Mouse (Mus musculus) hindbrain, embryonic 13.5 days (tissue): ENCODE measurements around the gene Il17re. TPM values are rescaled to one million over a fixed set of nuclear protein-coding genes. Genes with fewer than 3 reads are reported as not detected.

Experiments
- microRNA-seq: library from miRNA; unstranded; fragments of <30 nt; microRNA quantifications from one replicate; pipeline ENCODE4, GENCODE M21; 2016
- polyA plus RNA-seq: library from polyadenylated mRNA; unstranded; fragments of >200 nt; fragmentation: Nextera tagmentation; extraction: Ambion mirVana; gene quantifications from 2 replicates; pipeline ENCODE4 v1.2.1, GENCODE M21; 2015

Il17re gene
- polyA plus RNA-seq, 1 experiment from 2014 or later: 0.17 TPM

Small RNA genes lying within 50 kb of the gene (microRNA-seq; reads per million reads assigned to microRNA genes)
- not detected for gene Gm24387

Other genes starting within 250 kb of the Il17re start
- gene Mtmr14, start 220.6 kb upstream of the Il17re start, polyA plus RNA-seq: 34.7 and 35.5 TPM in 2 replicates
- 1.2 and 1.9 TPM in 2 replicates for gene Cpne9, start 176.2 kb upstream of the Il17re start, polyA plus RNA-seq
- 17.1 and 17.3 TPM in 2 replicates for gene Brpf1, start 151.3 kb upstream of the Il17re start, polyA plus RNA-seq
- 8.7 and 9.6 TPM in 2 replicates for gene Ogg1, start 131.5 kb upstream of the Il17re start, polyA plus RNA-seq
- 79.6 and 86.3 TPM in 2 replicates for gene Camk1, start 114.5 kb upstream of the Il17re start, polyA plus RNA-seq
- gene Tada3, start 80.6 kb upstream of the Il17re start, polyA plus RNA-seq: 70.0 and 70.6 TPM in 2 replicates
- 416 and 430 TPM in 2 replicates for gene Arpc4, start 80.4 kb upstream of the Il17re start, polyA plus RNA-seq
- gene Ttll3, start 69.2 kb upstream of the Il17re start, polyA plus RNA-seq: 11.8 TPM in 2 replicates
- gene Rpusd3, start 39.1 kb upstream of the Il17re start, polyA plus RNA-seq: 17.5 and 19.5 TPM in 2 replicates
- gene Cidec, start 22.7 kb upstream of the Il17re start, polyA plus RNA-seq: not detected in 2 replicates
- 92.9 and 96.9 TPM in 2 replicates for gene Jagn1, start 15.9 kb upstream of the Il17re start, polyA plus RNA-seq
- gene Il17rc, start 12.9 kb downstream of the Il17re start, polyA plus RNA-seq: 2.0 and 2.4 TPM in 2 replicates
- gene Creld1, start 24.8 kb downstream of the Il17re start, polyA plus RNA-seq: 67.2 and 72.4 TPM in 2 replicates
- 5.3 and 7.1 TPM in 2 replicates for gene Prrt3, start 43.4 kb downstream of the Il17re start, polyA plus RNA-seq
- gene Emc3, start 73.2 kb downstream of the Il17re start, polyA plus RNA-seq: 105 and 110 TPM in 2 replicates
- gene Fancd2, start 73.2 kb downstream of the Il17re start, polyA plus RNA-seq: 3.0 and 3.2 TPM in 2 replicates
- 0.19 and 0.23 TPM in 2 replicates for gene Fancd2os, start 142.2 kb downstream of the Il17re start, polyA plus RNA-seq
- 235 and 248 TPM in 2 replicates for gene Brk1, start 146.3 kb downstream of the Il17re start, polyA plus RNA-seq
- 65.0 and 68.5 TPM in 2 replicates for gene Vhl, start 165.5 kb downstream of the Il17re start, polyA plus RNA-seq
- gene Irak2, start 180.0 kb downstream of the Il17re start, polyA plus RNA-seq: 1.7 and 2.1 TPM in 2 replicates
- gene Tatdn2, start 238.6 kb downstream of the Il17re start, polyA plus RNA-seq: 0.72 and 0.83 TPM in 2 replicates